Mouse (Mus musculus): ENCODE data around the gene Cadm1. TPM values are rescaled to one million over a fixed set of nuclear protein-coding genes. Genes with fewer than 3 reads are reported as not detected.

Gene Cadm1
- polyA plus RNA-seq, 1 experiment from 2014 or later = 71.6 TPM

DNA sequence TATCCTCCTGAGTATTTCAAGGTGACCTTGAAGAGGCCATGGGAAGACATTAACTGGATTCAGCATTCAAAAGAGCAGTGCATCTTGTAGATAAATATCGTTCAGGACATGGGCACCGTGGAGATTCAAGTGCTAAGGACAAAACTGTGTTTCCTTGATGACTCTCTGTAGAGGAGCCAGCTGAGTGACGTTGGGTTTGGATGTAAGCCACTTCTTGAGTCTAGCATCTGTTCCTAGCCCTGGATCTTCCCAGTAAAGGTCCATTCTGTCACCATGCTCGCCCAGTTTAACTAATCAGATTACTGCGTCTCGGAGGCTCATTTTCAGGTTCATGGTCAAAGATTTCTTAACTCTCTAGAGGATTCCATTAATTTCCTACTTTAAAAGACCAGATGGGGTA is 85.1 kb downstream of the Cadm1 start:
- no peak for ATAC-seq (ENCODE audit: low FRiP score, low read depth)
- Histone ChIP-seq H3K27me3 (no peaks in the 10 kb centered on the region), H3K36me3 (no peaks in the 10 kb centered on the region), H3K27ac (replicated peaks) (no peak overlapping the region), H3K9me3 (no peaks in the 10 kb centered on the region), H3K9ac (replicated peaks) (no peak overlapping the region), H3K4me1 (peaks cover 33% of the 10 kb centered on the region), H3K4me2 (replicated peaks) (no peak overlapping the region), H3K4me3 (no peak overlapping the region)
- WGBS = 65% methylated on average over 6 of the region's 6 CpGs

DNA sequence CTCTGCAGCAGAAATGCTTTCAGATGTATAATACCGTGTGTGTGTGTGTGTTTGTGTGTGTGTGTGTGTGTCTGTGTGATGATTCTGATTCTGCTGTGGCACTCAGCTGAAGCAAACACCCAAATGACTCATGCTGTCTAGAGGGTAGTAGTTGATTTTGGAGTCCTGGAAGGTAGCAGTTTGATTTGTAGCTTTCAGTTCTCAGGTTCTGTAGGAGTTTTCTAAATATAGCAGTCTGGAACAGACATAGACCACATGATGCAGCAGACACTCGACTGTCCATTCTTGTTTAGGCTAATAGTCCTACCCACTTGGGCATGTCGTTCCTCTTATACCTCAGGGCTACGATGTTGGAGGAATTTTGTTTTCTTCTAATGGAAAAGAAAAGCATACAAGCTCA is 86.4 kb downstream of the Cadm1 start:
- Histone ChIP-seq H3K4me2 (replicated peaks) (no peak overlapping the region), H3K9ac (replicated peaks) (no peak overlapping the region), H3K4me1 (peaks cover 34% of the 10 kb centered on the region; the same call in 1 of the 2 replicates), H3K27me3 (no peaks in the 10 kb centered on the region), H3K36me3 (no peaks in the 10 kb centered on the region), H3K27ac (replicated peaks) (no peak overlapping the region), H3K4me3 (no peak overlapping the region), H3K9me3 (no peaks in the 10 kb centered on the region)
- ATAC-seq (ENCODE audit: low FRiP score, low read depth) = no peak
- WGBS = 79% methylated on average over 4 of the region's 4 CpGs

- WGBS = 71% methylated on average over 8 of the region's 8 CpGs
- Histone ChIP-seq H3K4me2 (replicated peaks) (no peak overlapping the region), H3K4me1 (peaks cover 39% of the 10 kb centered on the region), H3K36me3 (no peaks in the 10 kb centered on the region), H3K27ac (replicated peaks) (no peak overlapping the region), H3K4me3 (no peak overlapping the region), H3K9me3 (no peaks in the 10 kb centered on the region), H3K27me3 (no peaks in the 10 kb centered on the region), H3K9ac (replicated peaks) (no peak overlapping the region)
- ATAC-seq (ENCODE audit: low FRiP score, low read depth) = no peak
These were observed 89.6 kb downstream of the Cadm1 start for GRCm38 (mm10) chr9:47619501-47620029.

DNA sequence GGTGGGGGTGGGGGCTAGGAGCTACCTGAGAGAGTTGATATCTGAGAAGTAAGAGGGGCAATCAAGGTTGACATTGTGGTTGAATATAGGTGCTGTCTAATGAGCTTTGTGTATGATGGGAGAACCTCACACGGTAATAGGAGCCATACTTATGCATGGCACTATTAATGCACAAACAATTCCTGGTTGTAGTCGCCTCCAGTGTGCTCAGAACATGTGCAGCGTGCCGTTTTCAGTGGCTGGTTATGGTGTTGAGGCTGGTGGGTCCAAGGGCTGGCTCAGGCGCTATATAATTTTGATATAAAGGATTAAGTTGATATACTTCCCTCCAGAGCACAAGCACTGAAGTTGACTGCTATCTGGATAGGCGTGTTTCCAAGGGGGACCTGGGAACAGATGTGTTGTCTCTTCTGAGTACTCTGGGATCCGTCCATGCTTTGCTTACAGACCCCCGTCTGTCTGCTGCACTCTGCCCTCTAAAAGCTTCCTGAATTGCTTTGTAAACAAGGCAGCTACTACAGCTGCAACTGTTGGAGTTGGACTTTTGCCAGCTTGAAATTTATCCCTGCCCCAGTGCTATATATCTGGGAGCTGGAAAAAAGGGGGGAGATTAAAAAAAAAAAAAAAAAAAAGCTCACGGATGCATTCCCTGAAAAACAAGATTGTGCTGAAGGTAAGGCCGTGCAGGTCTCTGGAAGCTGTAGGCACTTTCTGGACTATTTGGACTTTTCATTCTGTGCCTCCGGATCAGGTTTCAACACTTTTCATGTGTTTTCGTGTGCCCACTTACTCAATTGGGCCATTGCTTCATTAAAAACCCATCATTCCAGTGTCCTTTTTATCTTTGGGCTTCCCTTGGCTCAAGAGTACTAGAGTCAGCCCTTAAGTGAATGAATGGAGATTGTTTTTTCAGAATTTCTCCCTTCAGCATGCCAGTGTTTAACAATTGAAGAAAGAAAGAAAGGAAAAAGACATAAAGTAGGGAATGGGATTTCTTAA is 93.8 kb downstream of the Cadm1 start:
- WGBS = 73% methylated on average over 12 of the region's 12 CpGs
- Histone ChIP-seq H3K36me3 (no peaks in the 10 kb centered on the region), H3K4me2 (replicated peaks) (no peak overlapping the region), H3K27ac (replicated peaks) (no peak overlapping the region), H3K9me3 (no peaks in the 10 kb centered on the region), H3K27me3 (no peaks in the 10 kb centered on the region), H3K9ac (replicated peaks) (no peak overlapping the region), H3K4me3 (no peak overlapping the region), H3K4me1 (peaks cover 22% of the 10 kb centered on the region)
- no peak for ATAC-seq (ENCODE audit: low FRiP score, low read depth)

DNA sequence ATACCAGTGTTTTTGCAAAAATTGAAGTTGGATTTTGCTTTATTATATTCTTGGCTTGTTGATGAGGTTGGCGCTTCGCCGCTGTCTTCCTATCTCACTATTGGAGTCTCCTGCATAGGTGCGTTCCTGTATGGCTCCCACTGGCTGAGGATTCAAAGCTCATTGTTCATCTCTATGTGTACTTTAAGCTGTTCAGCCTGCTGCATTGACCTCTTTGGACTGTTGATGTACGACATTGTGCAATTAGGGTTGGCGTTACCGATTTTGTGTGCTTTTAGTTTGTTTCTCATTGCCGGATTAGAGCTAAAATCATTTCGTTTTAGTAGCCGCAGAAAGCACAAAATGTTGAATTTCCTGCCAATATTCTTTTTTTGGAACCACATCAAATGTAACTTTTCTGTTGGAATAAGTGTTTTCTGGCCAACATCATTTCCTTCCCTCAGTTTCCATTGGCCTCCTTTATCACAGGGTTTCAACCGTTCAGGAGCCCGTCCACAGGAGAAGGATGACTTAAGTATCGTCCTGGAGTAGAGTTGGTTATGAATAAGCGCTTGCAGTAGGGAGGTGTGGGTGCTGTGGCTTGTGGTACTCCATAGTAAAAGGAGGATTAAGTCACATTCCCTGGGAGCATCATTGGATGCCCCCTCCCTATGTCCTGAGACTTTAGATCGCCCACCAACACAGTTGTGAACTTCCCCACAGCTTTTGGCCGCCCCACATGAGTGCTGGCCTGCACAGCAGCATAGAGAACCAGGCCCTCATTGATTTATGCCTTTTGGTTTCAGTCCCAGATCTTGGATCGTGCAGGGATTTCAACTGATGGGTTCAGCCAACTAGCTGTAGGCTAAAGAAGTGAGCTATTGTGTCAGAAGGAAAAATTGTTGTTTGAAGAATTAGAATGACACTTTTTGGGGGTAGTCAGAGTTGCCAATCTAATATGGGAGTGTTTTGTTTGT is 94.9 kb downstream of the Cadm1 start:
- no peaks in the 10 kb centered on the region for H3K36me3 ChIP-seq
- ATAC-seq (ENCODE audit: low FRiP score, low read depth) = no peak
- peaks cover 19% of the 10 kb centered on the region for H3K4me1 ChIP-seq
- no peak overlapping the region for H3K9ac ChIP-seq (replicated peaks)
- H3K4me2 ChIP-seq (replicated peaks) = no peak overlapping the region
- WGBS = 91% methylated on average over 17 of the region's 17 CpGs
- no peaks in the 10 kb centered on the region for H3K9me3 ChIP-seq
- H3K27me3 ChIP-seq = no peaks in the 10 kb centered on the region
- H3K4me3 ChIP-seq = no peak overlapping the region
- no peak overlapping the region for H3K27ac ChIP-seq (replicated peaks)

GRCm38 (mm10) chr9:47625621-47626210 is 95.7 kb downstream of the Cadm1 start:
- no peak overlapping the region for H3K4me3 ChIP-seq
- H3K36me3 ChIP-seq = no peaks in the 10 kb centered on the region
- WGBS = 91% methylated on average over 7 of the region's 7 CpGs
- no peak overlapping the region for H3K27ac ChIP-seq (replicated peaks)
- no peaks in the 10 kb centered on the region for H3K9me3 ChIP-seq
- no peak overlapping the region for H3K9ac ChIP-seq (replicated peaks)
- H3K4me2 ChIP-seq (replicated peaks) = no peak overlapping the region
- no peak for ATAC-seq (ENCODE audit: low FRiP score, low read depth)
- H3K27me3 ChIP-seq = no peaks in the 10 kb centered on the region
- peaks cover 19% of the 10 kb centered on the region for H3K4me1 ChIP-seq

- Histone ChIP-seq H3K36me3 (no peaks in the 10 kb centered on the region), H3K4me3 (no peak overlapping the region), H3K9me3 (no peaks in the 10 kb centered on the region), H3K4me1 (peaks cover 8% of the 10 kb centered on the region), H3K9ac (replicated peaks) (no peak overlapping the region), H3K27me3 (no peaks in the 10 kb centered on the region), H3K27ac (replicated peaks) (no peak overlapping the region), H3K4me2 (replicated peaks) (no peak overlapping the region)
- 93% methylated on average over 2 of the region's 2 CpGs for WGBS
- ATAC-seq (ENCODE audit: low FRiP score, low read depth) = no peak
These were observed 98.0 kb downstream of the Cadm1 start for GRCm38 (mm10) chr9:47627966-47628365.

DNA sequence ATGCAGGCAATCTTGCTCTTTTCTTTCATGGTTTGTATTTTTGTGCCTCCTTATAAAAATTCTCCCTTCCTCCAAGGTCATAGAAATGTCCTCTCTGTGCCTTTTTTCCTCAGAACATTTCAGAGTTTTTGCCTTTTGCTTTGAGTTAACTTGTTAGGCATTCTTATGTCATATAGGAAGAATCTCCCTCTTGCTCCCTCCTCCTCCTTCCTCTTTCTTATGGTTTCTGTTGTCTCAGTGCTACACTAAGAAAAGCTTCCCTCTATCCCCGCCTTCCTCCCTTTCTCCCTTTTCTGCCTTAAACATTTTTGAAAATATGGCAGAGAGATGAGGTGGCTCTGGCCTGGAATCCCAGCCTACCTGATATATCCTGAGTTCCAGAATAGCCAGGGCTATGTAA is 98.6 kb downstream of the Cadm1 start:
- Histone ChIP-seq H3K4me3 (no peak overlapping the region), H3K36me3 (no peaks in the 10 kb centered on the region), H3K4me2 (replicated peaks) (no peak overlapping the region), H3K9ac (replicated peaks) (no peak overlapping the region), H3K9me3 (no peaks in the 10 kb centered on the region), H3K27ac (replicated peaks) (no peak overlapping the region), H3K27me3 (no peaks in the 10 kb centered on the region), H3K4me1 (peaks cover 3% of the 10 kb centered on the region)
- 87% methylated on average over 1 of the region's 1 CpGs for WGBS
- ATAC-seq (ENCODE audit: low FRiP score, low read depth) = no peak

DNA sequence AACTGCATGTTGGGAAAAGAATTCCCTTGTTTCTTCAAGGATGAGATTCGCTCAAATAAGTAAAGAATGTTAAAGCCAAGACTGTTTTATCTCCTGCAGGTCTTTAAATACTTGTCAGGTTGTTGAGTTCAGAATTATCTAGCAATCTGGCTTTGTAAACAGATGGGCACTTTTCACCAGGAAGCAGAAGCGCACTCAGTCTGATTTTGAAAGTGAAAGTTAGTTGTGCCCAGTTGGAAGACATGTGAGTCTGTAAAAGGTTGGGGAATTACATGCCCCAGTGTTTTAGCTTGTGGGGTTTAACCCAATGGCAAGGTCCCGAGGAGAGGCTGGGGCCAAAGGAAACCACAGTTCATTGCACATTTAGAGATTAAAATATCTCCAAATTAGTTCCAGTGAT is 104.7 kb downstream of the Cadm1 start:
- Histone ChIP-seq H3K4me2 (replicated peaks) (no peak overlapping the region), H3K9me3 (no peaks in the 10 kb centered on the region), H3K9ac (replicated peaks) (no peak overlapping the region), H3K36me3 (no peaks in the 10 kb centered on the region), H3K27me3 (no peaks in the 10 kb centered on the region), H3K4me3 (no peak overlapping the region), H3K27ac (replicated peaks) (no peak overlapping the region), H3K4me1 (peaks cover 5% of the 10 kb centered on the region; the same call in 1 of the 2 replicates)
- WGBS = 74% methylated on average over 3 of the region's 3 CpGs
- ATAC-seq (ENCODE audit: low FRiP score, low read depth) = no peak

GRCm38 (mm10) chr9:47642663-47643062 is 112.7 kb downstream of the Cadm1 start:
- no peak for ATAC-seq (ENCODE audit: low FRiP score, low read depth)
- Histone ChIP-seq H3K9ac (replicated peaks) (no peak overlapping the region), H3K9me3 (no peaks in the 10 kb centered on the region), H3K4me3 (no peak overlapping the region), H3K27me3 (no peaks in the 10 kb centered on the region), H3K36me3 (no peaks in the 10 kb centered on the region), H3K27ac (replicated peaks) (no peak overlapping the region), H3K4me1 (peaks cover 10% of the 10 kb centered on the region; the same call in 1 of the 2 replicates), H3K4me2 (replicated peaks) (no peak overlapping the region)
- 80% methylated on average over 4 of the region's 4 CpGs for WGBS

GRCm38 (mm10) chr9:47645056-47645455 is 115.1 kb downstream of the Cadm1 start:
- Histone ChIP-seq H3K4me1 (peaks cover 10% of the 10 kb centered on the region; the same call in 1 of the 2 replicates), H3K36me3 (no peaks in the 10 kb centered on the region), H3K4me3 (no peak overlapping the region), H3K9me3 (no peaks in the 10 kb centered on the region), H3K27me3 (no peaks in the 10 kb centered on the region), H3K27ac (replicated peaks) (no peak overlapping the region), H3K9ac (replicated peaks) (no peak overlapping the region), H3K4me2 (replicated peaks) (no peak overlapping the region)
- ATAC-seq (ENCODE audit: low FRiP score, low read depth) = no peak
- 88% methylated on average over 2 of the region's 2 CpGs for WGBS

All from midbrain, embryonic 12.5 days (tissue).